Mouse (Mus musculus) MEL (cell line): ENCODE data around the gene Mfsd1.

Experiments
- CHD1 ChIP-seq: IDR thresholded peaks from 2 replicates; pipeline ENCODE4 v1.6.1; 2012; ENCODE audit warnings: low read depth, mild to moderate bottlenecking, inconsistent platforms, low read length, improper control_type of control experiment
- CHD2 ChIP-seq: IDR thresholded peaks from 2 replicates; pipeline ENCODE4 v1.6.1; 2011; ENCODE audit warnings: low read length, improper control_type of control experiment
- CTCF ChIP-seq, 3 experiments: IDR thresholded peaks in 2 of 3; conservative IDR thresholded peaks in 1 of 3; 2 replicates each; pipeline ENCODE4 v1.5.1; 2011 to 2012; ENCODE audit warnings: low read length in 3 of 3, low read depth in 2 of 3, mild to moderate bottlenecking in 2 of 3, improper control_type of control experiment in 1 of 3, inconsistent platforms in 1 of 3, mixed read lengths in 1 of 3, moderate library complexity in 1 of 3; ENCODE audit not compliant: control insufficient read depth in 1 of 3, insufficient read depth in 1 of 3, poor library complexity in 1 of 3, severe bottlenecking in 1 of 3
- E2F4 ChIP-seq: IDR thresholded peaks from 2 replicates; pipeline ENCODE4 v1.6.1; 2011; ENCODE audit warnings: low read depth, low read length, improper control_type of control experiment, borderline replicate concordance
- EP300 ChIP-seq, 2 experiments: IDR thresholded peaks; 2 replicates each; pipeline ENCODE4 v1.6.1; 2011; ENCODE audit warnings: improper control_type of control experiment in 2 of 2, low read length in 2 of 2, low read depth in 1 of 2, mild to moderate bottlenecking in 1 of 2
- GABPA ChIP-seq: IDR thresholded peaks from 2 replicates; pipeline ENCODE4 v1.6.1; 2012; ENCODE audit warnings: low read depth, mild to moderate bottlenecking, inconsistent platforms, low read length, improper control_type of control experiment, moderate library complexity
- MAFK ChIP-seq: IDR thresholded peaks from 2 replicates; pipeline ENCODE4 v1.6.1; 2011; ENCODE audit warnings: low read depth, mild to moderate bottlenecking, low read length, improper control_type of control experiment, borderline replicate concordance
- MAZ ChIP-seq: IDR thresholded peaks from 2 replicates; pipeline ENCODE4 v1.6.1; 2012; ENCODE audit warnings: low read depth, mild to moderate bottlenecking, inconsistent platforms, low read length, improper control_type of control experiment
- MXI1 ChIP-seq: IDR thresholded peaks from 2 replicates; pipeline ENCODE4 v1.6.1; 2011; ENCODE audit warnings: mild to moderate bottlenecking, low read depth, low read length, improper control_type of control experiment
- POLR2A ChIP-seq, 2 experiments: IDR thresholded peaks; 2 replicates each; pipeline ENCODE4 v1.6.1; 2011 to 2012; ENCODE audit warnings: low read length in 2 of 2, mild to moderate bottlenecking in 2 of 2, control low read depth in 1 of 2, improper control_type of control experiment in 1 of 2, low read depth in 1 of 2, moderate library complexity in 1 of 2; ENCODE audit not compliant: control insufficient read depth in 1 of 2, insufficient read depth in 1 of 2, poor library complexity in 1 of 2
- POLR2AphosphoS2 ChIP-seq: IDR thresholded peaks from 2 replicates; pipeline ENCODE4 v1.6.1; 2011; ENCODE audit warnings: low read length, improper control_type of control experiment
- POLR2AphosphoS5 ChIP-seq: IDR thresholded peaks from 2 replicates; pipeline ENCODE4 v1.6.1; 2012; ENCODE audit warnings: low read depth, borderline replicate concordance, mild to moderate bottlenecking, inconsistent platforms, low read length, moderate library complexity, mixed read lengths
- SIN3A ChIP-seq: IDR thresholded peaks from 2 replicates; pipeline ENCODE4 v1.6.1; 2012; ENCODE audit warnings: low read length, improper control_type of control experiment, inconsistent platforms
- TAL1 ChIP-seq: IDR thresholded peaks from 2 replicates; pipeline ENCODE4 v1.6.1; 2012; ENCODE audit warnings: mild to moderate bottlenecking, inconsistent platforms, low read length, moderate library complexity, mixed read lengths

DNA sequence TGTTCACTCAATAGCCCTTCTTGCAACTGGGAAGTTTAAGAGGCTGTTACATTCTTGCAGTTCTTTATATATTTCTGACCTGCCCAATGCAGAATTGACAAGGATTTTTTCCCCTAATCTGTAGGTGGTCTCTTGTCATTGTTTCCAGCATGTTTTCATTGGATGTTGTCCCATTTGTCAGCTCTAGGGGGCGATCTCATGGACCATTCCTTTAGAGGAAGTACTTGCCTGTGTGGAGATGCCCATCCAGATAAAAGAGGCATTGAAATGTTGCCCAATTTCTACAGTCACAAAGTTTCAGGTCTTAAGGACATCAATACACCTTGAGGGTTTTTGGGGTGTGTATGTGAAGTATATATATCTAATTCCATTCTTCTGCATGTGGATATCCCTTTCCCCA, 9.0 kb upstream of the Mfsd1 start:
- TF ChIP-seq CHD1 (no peak), SIN3A (no peak), MXI1 (no peak), CTCF (IDR thresholded peaks at IDR 0.05 in 2 of 3, conservative IDR thresholded peaks at IDR 0.05 in 1 of 3; ENCODE audit: control insufficient read depth in 1 of 3, insufficient read depth in 1 of 3, low read depth in 2 of 3, low read length in 3 of 3, poor library complexity in 1 of 3, severe bottlenecking in 1 of 3) (peak; percentile 6 to 59 (median 43); a peak in 4 of 6 replicates), CHD2 (no peak), TAL1 (no peak), MAFK (no peak), EP300 (IDR thresholded peaks at IDR 0.05; ENCODE audit: low read depth in 1 of 2, low read length in 2 of 2) (no peak), POLR2AphosphoS5 (no peak), POLR2A (IDR thresholded peaks at IDR 0.05; ENCODE audit: control insufficient read depth in 1 of 2, insufficient read depth in 1 of 2, low read depth in 1 of 2, low read length in 2 of 2, poor library complexity in 1 of 2) (no peak), MAZ (no peak), POLR2AphosphoS2 (no peak), E2F4 (no peak), GABPA (no peak)
